Mouse (Mus musculus) heart, adult 2 months (tissue): Measurements from ENCODE around the gene Spef1. TPM values are rescaled to one million over a fixed set of nuclear protein-coding genes. Genes with fewer than 3 reads are reported as not detected.

ENCODE experiments used
- DNase-seq, 2 experiments: peaks; one replicate each; pipeline ENCODE4 v3.0.0; 2021
- H3K27ac ChIP-seq: fragments of 200-600 bp; 2 replicates; pipeline ENCODE4 v1.8.1; 2022
- H3K27me3 ChIP-seq: fragments of 200-500 bp; 2 replicates; pipeline ENCODE4 v1.6.1; 2012; ENCODE audit warnings: mild to moderate bottlenecking, low read length, inconsistent platforms, mixed read lengths; ENCODE audit not compliant: control insufficient read depth, insufficient read depth
- H3K36me3 ChIP-seq: fragments of 200-500 bp; 2 replicates; pipeline ENCODE4 v1.6.1; 2012; ENCODE audit warnings: low read length, inconsistent platforms; ENCODE audit not compliant: control insufficient read depth, insufficient read depth
- H3K4me1 ChIP-seq: fragments of 200-500 bp; 2 replicates; pipeline ENCODE4 v1.6.1; 2011; ENCODE audit warnings: low read length; ENCODE audit not compliant: control insufficient read depth, insufficient read depth
- H3K4me3 ChIP-seq: fragments of 200-600 bp; 2 replicates; pipeline ENCODE4 v1.8.1; 2022
- H3K79me2 ChIP-seq: fragments of 200-500 bp; replicated peaks from 2 replicates; pipeline ENCODE4 v1.6.1; 2012; ENCODE audit warnings: mild to moderate bottlenecking, inconsistent platforms, low read length, moderate library complexity, mixed read lengths; ENCODE audit not compliant: control insufficient read depth, insufficient read depth
- H3K9ac ChIP-seq: fragments of 200-500 bp; 2 replicates; pipeline ENCODE4 v1.6.1; 2012; ENCODE audit warnings: low read depth, mild to moderate bottlenecking, control low read depth, inconsistent platforms, low read length, mixed read lengths
- CTCF ChIP-seq: fragments of 200-600 bp; IDR thresholded peaks from 2 replicates; pipeline ENCODE4 v1.8.1; 2022; ENCODE audit warnings: antibody characterized with exemption, mild to moderate bottlenecking, moderate library complexity
- EP300 ChIP-seq: fragments of 200-500 bp; IDR thresholded peaks from 2 replicates; pipeline ENCODE4 v1.6.1; 2011; ENCODE audit warnings: low read depth, low read length, control low read depth; ENCODE audit not compliant: insufficient read depth
- POLR2A ChIP-seq: fragments of 200-500 bp; IDR thresholded peaks from 2 replicates; pipeline ENCODE4 v1.6.1; 2011; ENCODE audit warnings: mild to moderate bottlenecking, low read depth, low read length, control low read depth; ENCODE audit not compliant: insufficient read depth
- WGBS: fragments of 180-500 bp; shearing (Covaris S2); methylation state at CpG from one replicate; pipeline ENCODE4 v1.1.7; 2018; 5-methylcytosine and 5-hydroxymethylcytosine counted together
- intact Hi-C: fragments of 180-260 bp; cut with DNase I; formaldehyde crosslinking; loops from one replicate; pipeline ENCODE4 v1.15.1; 2025
- polyA plus RNA-seq: library from polyadenylated mRNA; depleted of rRNA; stranded (reverse); fragments of >200 nt; gene quantifications from 2 replicates; pipeline ENCODE4 v1.2.3, GENCODE M21; 2012
- total RNA-seq, 2 experiments: library from RNA; stranded (reverse); gene quantifications; 2 replicates each; pipeline ENCODE4 v1.2.3; 2021

Gene Spef1
- total and polyA plus RNA-seq, 3 experiments = 3.3 to 5.2 (median 4.4) TPM

GRCm38 (mm10) chr2:131128636-131129157, 58.4 kb downstream of the Spef1 start:
- no peak for TF ChIP-seq POLR2A
- no peak for TF ChIP-seq CTCF
- TF ChIP-seq EP300 = no peak
- H3K27ac ChIP-seq = peak overlapping the region; percentile 97
- peak in 1 of 2 experiments; percentile 31 for DNase-seq
- H3K4me1 ChIP-seq = peaks cover 24% of the 10 kb centered on the region
- intact Hi-C loops = no loop called here
- peak overlapping the region; percentile 81 for H3K4me3 ChIP-seq
- peaks cover 10% of the 10 kb centered on the region for H3K36me3 ChIP-seq
- H3K9ac ChIP-seq = peak overlapping the region; percentile 75
- no peaks in the 10 kb centered on the region for H3K79me2 ChIP-seq
- 48% methylated on average over 3 of the region's 3 CpGs for WGBS
- H3K27me3 ChIP-seq = no peaks in the 10 kb centered on the region

DNA sequence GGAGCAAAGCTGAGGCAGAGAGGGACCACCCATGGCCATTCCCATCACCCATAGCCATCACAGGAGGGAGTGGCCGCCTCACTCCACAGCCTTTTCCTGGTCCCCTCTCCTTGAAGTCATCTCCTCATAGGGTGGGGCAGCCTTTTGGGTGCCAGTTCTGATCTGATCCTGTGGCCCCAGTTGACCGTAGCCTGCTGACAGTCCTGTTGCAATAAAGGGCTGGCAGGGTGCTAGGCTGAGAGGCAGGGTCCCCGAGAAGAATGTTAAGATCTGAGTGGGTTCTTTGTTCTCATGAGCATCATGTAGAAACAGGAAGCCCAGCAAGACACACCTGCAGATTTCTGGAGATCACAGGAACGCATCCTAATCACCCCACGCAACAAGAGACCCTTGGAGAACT, 58.9 kb downstream of the Spef1 start:
- DNase-seq = peak; percentile 55 to 62
- H3K4me3 ChIP-seq = peak overlapping the region; percentile 81
- 49% methylated on average over 5 of the region's 5 CpGs for WGBS
- H3K27me3 ChIP-seq = no peaks in the 10 kb centered on the region
- peaks cover 6% of the 10 kb centered on the region; the same call in 1 of the 2 replicates for H3K36me3 ChIP-seq
- peaks cover 24% of the 10 kb centered on the region for H3K4me1 ChIP-seq
- intact Hi-C loops = no loop called here
- H3K9ac ChIP-seq = peak overlapping the region; percentile 75
- H3K27ac ChIP-seq = peak overlapping the region; percentile 97
- H3K79me2 ChIP-seq = no peaks in the 10 kb centered on the region
- TF ChIP-seq POLR2A = peak; percentile 66
- TF ChIP-seq EP300 = no peak
- no peak for TF ChIP-seq CTCF

- intact Hi-C loops = no loop called here
- Histone ChIP-seq H3K27me3 (no peaks in the 10 kb centered on the region), H3K27ac (peak within 1 kb of the TSS; percentile 97), H3K79me2 (no peaks in the 10 kb centered on the region), H3K9ac (peak within 1 kb of the TSS; percentile 75), H3K4me1 (peaks cover 24% of the 10 kb centered on the region), H3K36me3 (peaks cover 2% of the 10 kb centered on the region; the same call in 1 of the 2 replicates), H3K4me3 (peak within 1 kb of the TSS; percentile 81)
- DNase-seq = peak; percentile 87 to 88
- TF ChIP-seq EP300 (0 out of 2 replicates have a peak, but pooled peaks have one; percentile 36), POLR2A (peak; percentile 88; the same call in 1 of the 2 replicates), CTCF (no peak)
- WGBS = 4% methylated on average over 28 of the region's 28 CpGs
Observed at GRCm38 (mm10) chr2:131127161-131127730, 59.8 kb downstream of the Spef1 start, which contains the start of gene Hspa12b. TSS of gene Hspa12b (plus strand) at chr2:131127280.

GRCm38 (mm10) chr2:131125964-131126815, 60.9 kb downstream of the Spef1 start:
- 60% methylated on average over 9 of the region's 9 CpGs for WGBS
- Histone ChIP-seq H3K4me1 (peaks cover 23% of the 10 kb centered on the region), H3K27ac (peak overlapping the region; percentile 97), H3K79me2 (no peaks in the 10 kb centered on the region), H3K27me3 (no peaks in the 10 kb centered on the region), H3K9ac (peak overlapping the region; percentile 75), H3K4me3 (peak overlapping the region; percentile 81; the same call in 1 of the 2 replicates), H3K36me3 (no peaks in the 10 kb centered on the region)
- TF ChIP-seq EP300 (no peak), POLR2A (no peak), CTCF (no peak)
- intact Hi-C loops = loop anchor here (2.0 kb wide), 2 partner anchors 15 to 29 kb away; no protein-coding TSS in a partner anchor
- no peak for DNase-seq

- no peak overlapping the region for H3K9ac ChIP-seq
- DNase-seq = peak in 1 of 2 experiments; percentile 13
- WGBS = 92% methylated on average over 9 of the region's 9 CpGs
- intact Hi-C loops = loop anchor here (2.0 kb wide), 2 partner anchors 15 to 29 kb away; no protein-coding TSS in a partner anchor
- no peak overlapping the region for H3K4me3 ChIP-seq
- TF ChIP-seq CTCF (no peak), POLR2A (no peak), EP300 (no peak)
- no peaks in the 10 kb centered on the region for H3K36me3 ChIP-seq
- no peaks in the 10 kb centered on the region for H3K79me2 ChIP-seq
- H3K4me1 ChIP-seq = peaks cover 23% of the 10 kb centered on the region
- H3K27me3 ChIP-seq = no peaks in the 10 kb centered on the region
- peak overlapping the region; percentile 97 for H3K27ac ChIP-seq
Observed at GRCm38 (mm10) chr2:131125157-131125963, 61.7 kb downstream of the Spef1 start.
